Mouse (Mus musculus) G1E (cell line): ENCODE measurements around the gene Jmy. TPM values are rescaled to one million over a fixed set of nuclear protein-coding genes. Genes with fewer than 3 reads are reported as not detected.

Experiments
- ATAC-seq: 2 replicates; pipeline ENCODE4 v1.8.0; 2016; ENCODE audit warnings: mild to moderate bottlenecking; ENCODE audit not compliant: insufficient number of reproducible peaks, poor library complexity, low FRiP score, severe bottlenecking; ENCODE audit errors: extremely low read depth
- DNase-seq: peaks from one replicate; pipeline ENCODE4 v3.0.0; 2012; ENCODE audit warnings: low spot score
- H3K27me3 ChIP-seq: 2 replicates; pipeline ENCODE4 v1.6.1; 2012; ENCODE audit warnings: mild to moderate bottlenecking, low read length, inconsistent platforms; ENCODE audit not compliant: insufficient read depth
- H3K36me3 ChIP-seq: replicated peaks from 2 replicates; pipeline ENCODE3; 2012; ENCODE audit warnings: mild to moderate bottlenecking, inconsistent platforms
- H3K4me1 ChIP-seq: 2 replicates; pipeline ENCODE4 v1.6.1; 2012; ENCODE audit warnings: low read depth, low read length, inconsistent platforms, mixed read lengths; ENCODE audit not compliant: insufficient read depth
- H3K4me3 ChIP-seq: 2 replicates; pipeline ENCODE4 v1.5.1; 2012; ENCODE audit warnings: low read depth, mild to moderate bottlenecking, inconsistent platforms, low read length, moderate library complexity, mixed read lengths
- H3K9me3 ChIP-seq: replicated peaks from 2 replicates; pipeline ENCODE4 v1.6.1; 2012; ENCODE audit warnings: inconsistent platforms
- CTCF ChIP-seq: IDR thresholded peaks from 2 replicates; pipeline ENCODE4 v1.5.1; 2012; ENCODE audit warnings: low read depth, low read length, inconsistent platforms, mixed read lengths
- GATA1 ChIP-seq: IDR thresholded peaks from 2 replicates; pipeline ENCODE4 v1.6.1; 2012; ENCODE audit warnings: borderline replicate concordance, low read length, inconsistent platforms, mixed read lengths
- GATA2 ChIP-seq: IDR thresholded peaks from 2 replicates; pipeline ENCODE4 v1.6.1; 2012; ENCODE audit warnings: low read depth, low read length, inconsistent platforms, borderline replicate concordance
- POLR2AphosphoS5 ChIP-seq: IDR thresholded peaks from 2 replicates; pipeline ENCODE4 v1.6.1; 2012; ENCODE audit warnings: low read depth, low read length, inconsistent platforms; ENCODE audit not compliant: insufficient replicate concordance
- TAL1 ChIP-seq: conservative IDR thresholded peaks from 2 replicates; pipeline ENCODE4 v1.6.1; 2012; ENCODE audit warnings: low read depth, low read length, inconsistent platforms, mixed read lengths
- polyA plus RNA-seq: library from polyadenylated mRNA; stranded (reverse); fragments of >175 nt; gene quantifications from 2 replicates; pipeline ENCODE4 v1.2.3, GENCODE M21; 2012
- total RNA-seq, 2 experiments: library from RNA; stranded (forward) in 1 of 2; stranded (reverse) in 1 of 2; fragments of 200-1000 nt in 1 of 2; fragments of >200 nt in 1 of 2; fragmentation: Nextera tagmentation in 1 of 2; gene quantifications; 2 replicates each; pipeline ENCODE4 v1.2.3; 2014 to 2017

Jmy gene
- total and polyA plus RNA-seq, 3 experiments: 14.7 to 41.3 (median 15.4) TPM

DNA sequence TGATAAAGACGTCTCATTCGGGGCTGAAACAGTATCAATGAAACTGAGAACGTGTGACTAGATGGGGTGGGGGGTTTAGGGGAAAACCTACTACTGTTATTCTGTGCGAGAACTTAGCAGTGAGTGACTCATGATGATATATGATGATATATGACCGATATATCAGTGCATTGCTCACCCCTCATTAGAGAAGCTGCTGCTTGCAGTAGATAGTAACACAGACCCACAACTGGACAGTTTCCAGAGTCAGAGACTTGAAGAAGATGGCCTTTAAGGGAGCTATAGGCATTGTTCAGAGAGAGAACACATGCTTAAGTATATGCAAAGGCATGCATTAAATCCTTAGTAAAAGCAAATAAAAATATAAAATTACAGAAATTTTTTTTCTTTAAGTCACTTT lies 92.8 kb downstream of the Jmy start:
- DNase-seq: no peak
- H3K27me3 ChIP-seq: no peaks in the 10 kb centered on the region
- ATAC-seq: no peak
- peaks cover 6% of the 10 kb centered on the region; the same call in 1 of the 2 replicates for H3K4me1 ChIP-seq
- H3K9me3 ChIP-seq: no peaks in the 10 kb centered on the region
- TF ChIP-seq TAL1 (no peak), POLR2AphosphoS5 (no peak), GATA1 (no peak)
- H3K4me3 ChIP-seq: no peak overlapping the region
- peaks cover 13% of the 10 kb centered on the region for H3K36me3 ChIP-seq

DNA sequence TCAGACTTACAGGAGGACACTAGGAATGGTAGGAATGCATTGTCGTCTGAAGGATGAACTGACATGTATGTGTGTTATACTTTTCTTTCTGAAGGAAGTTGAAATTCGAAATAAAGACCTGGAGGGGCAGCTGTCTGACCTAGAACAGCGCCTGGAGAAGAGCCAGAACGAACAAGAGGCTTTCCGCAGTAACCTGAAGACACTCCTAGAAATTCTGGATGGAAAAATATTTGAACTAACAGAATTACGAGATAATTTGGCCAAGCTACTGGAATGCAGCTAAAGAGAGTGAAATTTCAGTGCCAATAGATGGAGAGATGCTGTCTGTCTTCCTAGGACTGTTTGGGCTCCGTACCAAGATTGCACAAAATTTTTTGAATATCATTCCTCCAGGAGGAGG lies 97.7 kb downstream of the Jmy start:
- ATAC-seq: no peak
- no peak for DNase-seq
- no peak overlapping the region for H3K4me3 ChIP-seq
- TF ChIP-seq CTCF (no peak), GATA1 (no peak), POLR2AphosphoS5 (no peak), TAL1 (no peak)
- no peaks in the 10 kb centered on the region for H3K27me3 ChIP-seq
- peaks cover 3% of the 10 kb centered on the region; the same call in 1 of the 2 replicates for H3K9me3 ChIP-seq
- peaks cover 6% of the 10 kb centered on the region; the same call in 1 of the 2 replicates for H3K4me1 ChIP-seq
- peaks cover 25% of the 10 kb centered on the region for H3K36me3 ChIP-seq

GRCm38 (mm10) chr13:93399710-93400216 lies 99.8 kb downstream of the Jmy start:
- no peak for DNase-seq
- TF ChIP-seq GATA1 (no peak), GATA2 (no peak), POLR2AphosphoS5 (no peak), TAL1 (no peak), CTCF (no peak)
- Histone ChIP-seq H3K27me3 (no peaks in the 10 kb centered on the region), H3K9me3 (peaks cover 3% of the 10 kb centered on the region; the same call in 1 of the 2 replicates), H3K4me1 (peaks cover 4% of the 10 kb centered on the region), H3K4me3 (no peak overlapping the region), H3K36me3 (peaks cover 25% of the 10 kb centered on the region)
- no peak for ATAC-seq

- TF ChIP-seq GATA2 (no peak), TAL1 (no peak), CTCF (no peak), GATA1 (no peak), POLR2AphosphoS5 (no peak)
- H3K4me3 ChIP-seq: peak overlapping the region; percentile 35; the same call in 1 of the 2 replicates
- H3K36me3 ChIP-seq: peaks cover 9% of the 10 kb centered on the region
- no peaks in the 10 kb centered on the region for H3K9me3 ChIP-seq
- ATAC-seq (no peak), DNase-seq (no peak)
- peaks cover 62% of the 10 kb centered on the region for H3K4me1 ChIP-seq
- no peaks in the 10 kb centered on the region for H3K27me3 ChIP-seq
These were observed 110.4 kb downstream of the Jmy start for GRCm38 (mm10) chr13:93389242-93389625.

DNA sequence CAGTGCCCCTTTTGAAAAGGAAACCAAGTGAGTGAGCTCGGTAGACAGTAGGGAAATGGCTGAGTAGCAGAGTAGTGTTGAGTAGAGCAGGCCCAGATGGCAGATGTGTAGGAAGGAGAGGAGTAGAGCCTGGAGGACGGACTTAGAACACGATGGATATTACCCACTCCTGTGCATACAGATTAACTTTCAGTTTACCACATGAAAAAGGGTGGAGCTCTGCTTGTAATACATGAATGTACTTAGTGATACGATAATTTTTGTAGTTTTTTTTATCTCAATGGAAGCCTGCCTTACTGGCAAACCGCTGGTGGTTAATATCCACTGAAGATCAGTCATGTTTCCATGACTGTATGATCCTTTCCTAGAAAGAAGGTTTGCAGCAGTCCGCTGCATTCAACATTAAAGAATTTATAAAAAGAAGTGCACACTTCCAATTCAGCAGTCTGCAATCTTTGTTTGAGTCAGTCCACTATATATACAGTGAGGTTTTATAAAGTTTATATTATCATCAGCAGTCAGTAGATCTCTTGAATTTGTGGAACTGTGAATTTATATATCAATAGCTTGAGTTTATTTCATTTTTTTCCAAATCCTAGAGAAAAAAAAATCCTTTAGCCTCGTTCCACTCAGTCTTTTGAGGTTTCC lies 110.9 kb downstream of the Jmy start:
- peak; percentile 60 for TF ChIP-seq TAL1
- no peak for TF ChIP-seq GATA1
- TF ChIP-seq POLR2AphosphoS5: no peak
- no peak for TF ChIP-seq CTCF
- H3K27me3 ChIP-seq: no peaks in the 10 kb centered on the region
- H3K9me3 ChIP-seq: no peaks in the 10 kb centered on the region
- peaks cover 62% of the 10 kb centered on the region for H3K4me1 ChIP-seq
- peak overlapping the region; percentile 53; the same call in 1 of the 2 replicates for H3K4me3 ChIP-seq
- H3K36me3 ChIP-seq: peaks cover 8% of the 10 kb centered on the region
- DNase-seq (peak; percentile 28), ATAC-seq (peak; percentile 88)

- Histone ChIP-seq H3K27me3 (no peaks in the 10 kb centered on the region), H3K36me3 (peaks cover 4% of the 10 kb centered on the region), H3K4me3 (peak overlapping the region; percentile 49; the same call in 1 of the 2 replicates), H3K9me3 (no peaks in the 10 kb centered on the region), H3K4me1 (peaks cover 65% of the 10 kb centered on the region)
- TF ChIP-seq TAL1 (no peak), CTCF (no peak), GATA1 (no peak), POLR2AphosphoS5 (no peak), GATA2 (no peak)
- DNase-seq (no peak), ATAC-seq (no peak)
These were observed 112.2 kb downstream of the Jmy start for GRCm38 (mm10) chr13:93387440-93387839.
